Mouse (Mus musculus) heart, adult 2 months (tissue): Measurements from ENCODE around the gene Aagab.

ENCODE experiments used
- CTCF ChIP-seq: fragments of 200-600 bp; IDR thresholded peaks from 2 replicates; pipeline ENCODE4 v1.8.1; 2022; ENCODE audit warnings: antibody characterized with exemption, mild to moderate bottlenecking, moderate library complexity
- POLR2A ChIP-seq: fragments of 200-500 bp; IDR thresholded peaks from 2 replicates; pipeline ENCODE4 v1.6.1; 2011; ENCODE audit warnings: mild to moderate bottlenecking, low read depth, low read length, control low read depth; ENCODE audit not compliant: insufficient read depth

GRCm38 (mm10) chr9:63648520-63648918, 46.1 kb downstream of the Aagab start:
- TF ChIP-seq POLR2A (no peak), CTCF (no peak)
